Mouse (Mus musculus): ENCODE results near the gene Rab11fip4. TPM values are rescaled to one million over a fixed set of nuclear protein-coding genes. Genes with fewer than 3 reads are reported as not detected.

Gene Rab11fip4
- total and polyA plus RNA-seq, 2 experiments from 2014 or later = 21.7 to 80.9 TPM

- Histone ChIP-seq H3K27ac (ENCODE audit: low read depth, low read length) (no peak overlapping the region), H3K9me3 (ENCODE audit: low read length) (no peaks in the 10 kb centered on the region), H3K4me1 (ENCODE audit: insufficient read depth) (0 out of 2 replicates have a peak, but pooled peaks cover 2% of the 10 kb centered on the region), H3K9ac (no peak overlapping the region), H3K27me3 (ENCODE audit: insufficient read depth, low read length) (no peaks in the 10 kb centered on the region), H3K4me2 (ENCODE audit: low read depth) (no peak overlapping the region), H3K36me3 (ENCODE audit: insufficient read depth) (no peaks in the 10 kb centered on the region), H3K4me3 (ENCODE audit: low read depth, low read length) (no peak overlapping the region)
- WGBS = 75% methylated on average over 8 of the region's 8 CpGs
- TF ChIP-seq CTCF (IDR thresholded peaks at IDR 0.05; ENCODE audit: low read depth) = no peak
- no peak for DNase-seq
- no peak for ATAC-seq
Measured at GRCm38 (mm10) chr11:79640940-79641733, 50.1 kb downstream of the Rab11fip4 start.

- no peaks in the 10 kb centered on the region for H3K9me3 ChIP-seq (ENCODE audit: low read length)
- H3K27me3 ChIP-seq (ENCODE audit: insufficient read depth, low read length) = no peaks in the 10 kb centered on the region
- no peak overlapping the region for H3K4me3 ChIP-seq (ENCODE audit: low read depth, low read length)
- DNase-seq = no peak
- H3K4me1 ChIP-seq (ENCODE audit: insufficient read depth) = 0 out of 2 replicates have a peak, but pooled peaks cover 2% of the 10 kb centered on the region
- H3K27ac ChIP-seq (ENCODE audit: low read depth, low read length) = no peak overlapping the region
- no peak for ATAC-seq
- H3K36me3 ChIP-seq (ENCODE audit: insufficient read depth) = no peaks in the 10 kb centered on the region
- H3K4me2 ChIP-seq (ENCODE audit: low read depth) = no peak overlapping the region
- 71% methylated on average over 9 of the region's 9 CpGs for WGBS
- no peak overlapping the region for H3K9ac ChIP-seq
- no peak for TF ChIP-seq CTCF (IDR thresholded peaks at IDR 0.05; ENCODE audit: low read depth)
Measured at GRCm38 (mm10) chr11:79643730-79644129, 52.7 kb downstream of the Rab11fip4 start.

GRCm38 (mm10) chr11:79644717-79645191 lies 53.7 kb downstream of the Rab11fip4 start:
- ATAC-seq (peak; percentile 16; the same call in 1 of the 2 replicates), DNase-seq (no peak)
- H3K9ac ChIP-seq = no peak overlapping the region
- H3K27ac ChIP-seq (ENCODE audit: low read depth, low read length) = no peak overlapping the region
- H3K36me3 ChIP-seq (ENCODE audit: insufficient read depth) = no peaks in the 10 kb centered on the region
- 0 out of 2 replicates have a peak, but pooled peaks cover 2% of the 10 kb centered on the region for H3K4me1 ChIP-seq (ENCODE audit: insufficient read depth)
- 37% methylated on average over 8 of the region's 8 CpGs for WGBS
- no peaks in the 10 kb centered on the region for H3K27me3 ChIP-seq (ENCODE audit: insufficient read depth, low read length)
- no peaks in the 10 kb centered on the region for H3K9me3 ChIP-seq (ENCODE audit: low read length)
- no peak for TF ChIP-seq CTCF (IDR thresholded peaks at IDR 0.05; ENCODE audit: low read depth)
- no peak overlapping the region for H3K4me3 ChIP-seq (ENCODE audit: low read depth, low read length)
- no peak overlapping the region for H3K4me2 ChIP-seq (ENCODE audit: low read depth)

- Histone ChIP-seq H3K27me3 (ENCODE audit: insufficient read depth, low read length) (no peaks in the 10 kb centered on the region), H3K9ac (no peak overlapping the region), H3K9me3 (ENCODE audit: low read length) (no peaks in the 10 kb centered on the region), H3K4me2 (ENCODE audit: low read depth) (no peak overlapping the region), H3K4me1 (ENCODE audit: insufficient read depth) (0 out of 2 replicates have a peak, but pooled peaks cover 2% of the 10 kb centered on the region), H3K4me3 (ENCODE audit: low read depth, low read length) (no peak overlapping the region), H3K36me3 (ENCODE audit: insufficient read depth) (no peaks in the 10 kb centered on the region), H3K27ac (ENCODE audit: low read depth, low read length) (no peak overlapping the region)
- no peak for DNase-seq
- no peak for TF ChIP-seq CTCF (IDR thresholded peaks at IDR 0.05; ENCODE audit: low read depth)
- 47% methylated on average over 5 of the region's 5 CpGs for WGBS
- no peak for ATAC-seq
Measured at GRCm38 (mm10) chr11:79646026-79646425, 55.0 kb downstream of the Rab11fip4 start.

GRCm38 (mm10) chr11:79646467-79647070 lies 55.6 kb downstream of the Rab11fip4 start:
- Histone ChIP-seq H3K27ac (ENCODE audit: low read depth, low read length) (no peak overlapping the region), H3K27me3 (ENCODE audit: insufficient read depth, low read length) (no peaks in the 10 kb centered on the region), H3K4me1 (ENCODE audit: insufficient read depth) (0 out of 2 replicates have a peak, but pooled peaks cover 2% of the 10 kb centered on the region), H3K9ac (no peak overlapping the region), H3K9me3 (ENCODE audit: low read length) (no peaks in the 10 kb centered on the region), H3K4me2 (ENCODE audit: low read depth) (no peak overlapping the region), H3K4me3 (ENCODE audit: low read depth, low read length) (no peak overlapping the region), H3K36me3 (ENCODE audit: insufficient read depth) (no peaks in the 10 kb centered on the region)
- 6% methylated on average over 12 of the region's 12 CpGs for whole genome bisulfite sequencing
- DNase-seq (peak; percentile 31), ATAC-seq (peak; percentile 54)
- no peak for TF ChIP-seq CTCF (IDR thresholded peaks at IDR 0.05; ENCODE audit: low read depth)

GRCm38 (mm10) chr11:79647071-79647501 lies 56.1 kb downstream of the Rab11fip4 start:
- Histone ChIP-seq H3K27me3 (ENCODE audit: insufficient read depth, low read length) (no peaks in the 10 kb centered on the region), H3K9ac (no peak overlapping the region), H3K4me1 (ENCODE audit: insufficient read depth) (0 out of 2 replicates have a peak, but pooled peaks cover 2% of the 10 kb centered on the region), H3K27ac (ENCODE audit: low read depth, low read length) (no peak overlapping the region), H3K4me3 (ENCODE audit: low read depth, low read length) (no peak overlapping the region), H3K4me2 (ENCODE audit: low read depth) (no peak overlapping the region), H3K9me3 (ENCODE audit: low read length) (no peaks in the 10 kb centered on the region), H3K36me3 (ENCODE audit: insufficient read depth) (no peaks in the 10 kb centered on the region)
- DNase-seq (peak; percentile 48), ATAC-seq (peak; percentile 55)
- no peak for TF ChIP-seq CTCF (IDR thresholded peaks at IDR 0.05; ENCODE audit: low read depth)
- WGBS = 23% methylated on average over 8 of the region's 8 CpGs

GRCm38 (mm10) chr11:79650359-79650835 lies 59.4 kb downstream of the Rab11fip4 start:
- H3K27ac ChIP-seq (ENCODE audit: low read depth, low read length) = no peak overlapping the region
- no peaks in the 10 kb centered on the region for H3K9me3 ChIP-seq (ENCODE audit: low read length)
- ATAC-seq (peak; percentile 59), DNase-seq (peak; percentile 33)
- H3K36me3 ChIP-seq (ENCODE audit: insufficient read depth) = no peaks in the 10 kb centered on the region
- H3K4me3 ChIP-seq (ENCODE audit: low read depth, low read length) = no peak overlapping the region
- 26% methylated on average over 5 of the region's 5 CpGs for WGBS
- H3K4me2 ChIP-seq (ENCODE audit: low read depth) = no peak overlapping the region
- no peak for TF ChIP-seq CTCF (IDR thresholded peaks at IDR 0.05; ENCODE audit: low read depth)
- no peaks in the 10 kb centered on the region for H3K27me3 ChIP-seq (ENCODE audit: insufficient read depth, low read length)
- no peak overlapping the region for H3K9ac ChIP-seq
- no peaks in the 10 kb centered on the region for H3K4me1 ChIP-seq (ENCODE audit: insufficient read depth)
